ENCODE assay signal across 9 mouse cellular contexts in genomic region chr19:5407133-5407532, GRCm38 (mm10). TPM values are rescaled to one million over a fixed set of nuclear protein-coding genes. Genes with fewer than 3 reads are reported as not detected.
A peak's percentile ranks its signal among the peaks of the same experiment; 100 is the strongest.
DNase-seq lines count a peak whose midpoint lies in the region; ATAC-seq and TF ChIP-seq lines count a peak whose summit lies in the region.
"Had no signal": no experiment of that assay in that cellular context is flagged by ENCODE, and none has a peak within 500 bp of the region (broad histone marks: within the 10 kb centered on the region; RNA-seq: fewer than 3 reads in every experiment).

No protein-coding gene starts in this region.

- peak overlapping the region; percentile 48 for H3K9ac ChIP-seq in forebrain, postnatal 0 days
- H3K9ac ChIP-seq in intestine, embryonic 15.5 days = peak overlapping the region; percentile 65
- peak overlapping the region; percentile 98 for H3K9ac ChIP-seq in liver, embryonic 14.5 days (replicated peaks)

- TF ChIP-seq EP300 in liver, embryonic 14.5 days (IDR thresholded peaks at IDR 0.05; ENCODE audit: low read depth) = peak; percentile 26; the same call in 1 of the 2 replicates

- peak overlapping the region; percentile 46 for H3K4me3 ChIP-seq in forebrain, postnatal 0 days (ENCODE audit: low read depth, low read length)
- peak overlapping the region; percentile 52 for H3K4me3 ChIP-seq in intestine, embryonic 15.5 days (replicated peaks)
- peak overlapping the region; percentile 83 for H3K4me3 ChIP-seq in liver, embryonic 14.5 days (ENCODE audit: insufficient read depth in 1 of 2, low read depth in 2 of 2, low read length in 2 of 2)
- H3K4me3 ChIP-seq: myocyte had no signal

- H3K27me3 ChIP-seq in forebrain, postnatal 0 days (ENCODE audit: insufficient read depth, low read length) = no peaks in the 10 kb centered on the region
- H3K27me3 ChIP-seq in intestine, embryonic 15.5 days (replicated peaks) = no peaks in the 10 kb centered on the region
- H3K27me3 ChIP-seq in liver, embryonic 14.5 days (ENCODE audit: control insufficient read depth, insufficient read depth, low read length) = no peaks in the 10 kb centered on the region

- no peaks in the 10 kb centered on the region for H3K9me3 ChIP-seq in forebrain, postnatal 0 days (ENCODE audit: low read length)
- no peaks in the 10 kb centered on the region for H3K9me3 ChIP-seq in intestine, embryonic 15.5 days
- no peaks in the 10 kb centered on the region for H3K9me3 ChIP-seq in liver, embryonic 14.5 days (ENCODE audit: control insufficient read depth, low read length)

- peak; percentile 76 for ATAC-seq in forebrain, postnatal 0 days
- ATAC-seq in intestine, embryonic 15.5 days = peak; percentile 66
- ATAC-seq in liver, embryonic 14.5 days (ENCODE audit: insufficient read depth) = peak; percentile 76

- 10% methylated on average over 7 of the region's 7 CpGs for WGBS in forebrain, postnatal 0 days
- WGBS in intestine, embryonic 15.5 days = 11% methylated on average over 7 of the region's 7 CpGs
- WGBS in liver, embryonic 14.5 days (ENCODE audit: insufficient replicate concordance) = 15% methylated on average over 7 of the region's 7 CpGs

- peak overlapping the region; percentile 56 for H3K4me2 ChIP-seq in forebrain, postnatal 0 days (ENCODE audit: low read depth)
- H3K4me2 ChIP-seq in intestine, embryonic 15.5 days (replicated peaks) = peak overlapping the region; percentile 58
- H3K4me2 ChIP-seq in liver, embryonic 14.5 days (ENCODE audit: low read depth) = peak overlapping the region; percentile 82

- TF ChIP-seq CTCF in forebrain, postnatal 0 days (IDR thresholded peaks at IDR 0.05; ENCODE audit: low read depth) = peak; percentile 67
- TF ChIP-seq CTCF in liver, embryonic 14.5 days (IDR thresholded peaks at IDR 0.05; ENCODE audit: low read depth) = peak; percentile 88

- H3K4me1 ChIP-seq in forebrain, postnatal 0 days (ENCODE audit: insufficient read depth) = peaks cover 4% of the 10 kb centered on the region; the same call in 1 of the 2 replicates
- 0 out of 2 replicates have a peak, but pooled peaks cover 7% of the 10 kb centered on the region for H3K4me1 ChIP-seq in intestine, embryonic 15.5 days (replicated peaks)
- peaks cover 0 to 13% of the 10 kb centered on the region in 2 experiments; a peak in 3 of 4 replicates for H3K4me1 ChIP-seq in liver, embryonic 14.5 days (replicated peaks; ENCODE audit: control insufficient read depth in 2 of 2, insufficient read depth in 2 of 2, low read length in 1 of 2)

- peak overlapping the region; percentile 92 for H3K27ac ChIP-seq in forebrain, postnatal 0 days (ENCODE audit: low read depth, low read length)
- H3K27ac ChIP-seq in intestine, embryonic 15.5 days = peak overlapping the region; percentile 91
- peak overlapping the region; percentile 96 for H3K27ac ChIP-seq in liver, embryonic 14.5 days

- H3K36me3 ChIP-seq in forebrain, postnatal 0 days (ENCODE audit: insufficient read depth) = no peaks in the 10 kb centered on the region
- no peaks in the 10 kb centered on the region for H3K36me3 ChIP-seq in intestine, embryonic 15.5 days
- no peaks in the 10 kb centered on the region for H3K36me3 ChIP-seq in liver, embryonic 14.5 days (replicated peaks; ENCODE audit: control insufficient read depth, insufficient read depth, low read depth)

- DNase-seq in right cerebral cortex, adult 2 months (ENCODE audit: low spot score in 2 of 2) = peak; percentile 40 to 45
- no peak for DNase-seq in right cerebral cortex, postnatal 4 days
- peak; percentile 74 for DNase-seq in cerebellum, adult 8-10 months
- DNase-seq in forebrain, postnatal 0 days = peak; percentile 73
- DNase-seq in liver, embryonic 14.5 days (ENCODE audit: low read depth in 3 of 3, low spot score in 3 of 3) = peak in 2 of 3 experiments; percentile 67 to 80
- peak; percentile 54 for DNase-seq in neural tube, embryonic 10.5 days (ENCODE audit: extremely low spot score, low spot score)
- peak; percentile 75 for DNase-seq in thymus, postnatal 25 days

RNA-seq across cellular contexts. Expression of gene Tsga10ip, which starts 4.8 kb away (rescaled TPM):
- total RNA-seq in forebrain, postnatal 0 days (2014; rRNA removed) = 0.43 TPM in 1 of 2 replicates, not detected in the other
- polyA plus RNA-seq in forebrain, postnatal 0 days (2015; fragmentation: Nextera tagmentation; extraction: Ambion mirVana) = 0.08 and 0.13 TPM in 2 replicates
- 4.3 and 10.8 TPM in 2 replicates for polyA plus RNA-seq in intestine, embryonic 15.5 days (2015; fragmentation: Nextera tagmentation; extraction: Ambion mirVana)
- not detected in 2 replicates for polyA plus RNA-seq in liver, embryonic 14.5 days (2012; rRNA removed)
- polyA plus RNA-seq in liver, embryonic 14.5 days (2014; fragmentation: Nextera tagmentation; extraction: Ambion mirVana) = 0.09 TPM in 1 of 2 replicates, not detected in the other

RNA-seq across cellular contexts. Expression of gene Drap1, which starts 17.6 kb away (rescaled TPM):
- 171 and 202 TPM in 2 replicates for total RNA-seq in forebrain, postnatal 0 days (2014; rRNA removed)
- polyA plus RNA-seq in forebrain, postnatal 0 days (2015; fragmentation: Nextera tagmentation; extraction: Ambion mirVana) = 353 and 391 TPM in 2 replicates
- 198 and 200 TPM in 2 replicates for polyA plus RNA-seq in intestine, embryonic 15.5 days (2015; fragmentation: Nextera tagmentation; extraction: Ambion mirVana)
- polyA plus RNA-seq in liver, embryonic 14.5 days (2012; rRNA removed) = 38.6 and 64.0 TPM in 2 replicates
- 58.5 and 58.9 TPM in 2 replicates for polyA plus RNA-seq in liver, embryonic 14.5 days (2014; fragmentation: Nextera tagmentation; extraction: Ambion mirVana)

RNA-seq across cellular contexts. Expression of gene AI837181, which starts 17.8 kb away (rescaled TPM):
- 56.6 and 59.5 TPM in 2 replicates for total RNA-seq in forebrain, postnatal 0 days (2014; rRNA removed)
- polyA plus RNA-seq in forebrain, postnatal 0 days (2015; fragmentation: Nextera tagmentation; extraction: Ambion mirVana) = 72.5 and 72.7 TPM in 2 replicates
- 42.6 and 45.8 TPM in 2 replicates for polyA plus RNA-seq in intestine, embryonic 15.5 days (2015; fragmentation: Nextera tagmentation; extraction: Ambion mirVana)
- 16.7 and 19.9 TPM in 2 replicates for polyA plus RNA-seq in liver, embryonic 14.5 days (2012; rRNA removed)
- 10.7 and 11.9 TPM in 2 replicates for polyA plus RNA-seq in liver, embryonic 14.5 days (2014; fragmentation: Nextera tagmentation; extraction: Ambion mirVana)

RNA-seq across cellular contexts. Expression of gene Sart1, which starts 18.6 kb away (rescaled TPM):
- total RNA-seq in forebrain, postnatal 0 days (2014; rRNA removed) = 49.2 and 55.1 TPM in 2 replicates
- polyA plus RNA-seq in forebrain, postnatal 0 days (2015; fragmentation: Nextera tagmentation; extraction: Ambion mirVana) = 38.8 and 53.5 TPM in 2 replicates
- polyA plus RNA-seq in intestine, embryonic 15.5 days (2015; fragmentation: Nextera tagmentation; extraction: Ambion mirVana) = 61.2 and 66.4 TPM in 2 replicates
- 13.1 and 21.7 TPM in 2 replicates for polyA plus RNA-seq in liver, embryonic 14.5 days (2012; rRNA removed)
- 24.1 and 26.6 TPM in 2 replicates for polyA plus RNA-seq in liver, embryonic 14.5 days (2014; fragmentation: Nextera tagmentation; extraction: Ambion mirVana)

RNA-seq across cellular contexts. Expression of gene Banf1, which starts 40.2 kb away (rescaled TPM):
- 72.5 and 93.5 TPM in 2 replicates for total RNA-seq in forebrain, postnatal 0 days (2014; rRNA removed)
- polyA plus RNA-seq in forebrain, postnatal 0 days (2015; fragmentation: Nextera tagmentation; extraction: Ambion mirVana) = 379 and 481 TPM in 2 replicates
- polyA plus RNA-seq in intestine, embryonic 15.5 days (2015; fragmentation: Nextera tagmentation; extraction: Ambion mirVana) = 474 and 479 TPM in 2 replicates
- 116 and 125 TPM in 2 replicates for polyA plus RNA-seq in liver, embryonic 14.5 days (2012; rRNA removed)
- polyA plus RNA-seq in liver, embryonic 14.5 days (2014; fragmentation: Nextera tagmentation; extraction: Ambion mirVana) = 263 and 278 TPM in 2 replicates

Comparison
In these comparisons a context has a peak if more than half of its experiments do, and no peak if none do; other contexts are left out.
1. H3K9ac ChIP-seq: peak in every context shown above with its lines; median percentile 98 in liver, embryonic 14.5 days; 65 in intestine, embryonic 15.5 days; 48 in forebrain, postnatal 0 days.